Mouse (Mus musculus): ENCODE data around the gene Kcnk7.

GRCm38 (mm10) chr19:5751742-5752141 lies 47.6 kb downstream of the Kcnk7 start:
- TF ChIP-seq CTCF (IDR thresholded peaks at IDR 0.05), result no peak
- TF ChIP-seq EP300 (IDR thresholded peaks at IDR 0.05), result no peak

All from lung, postnatal 0 days (tissue).